Mouse (Mus musculus) neural tube, embryonic 14.5 days (tissue): Measurements from ENCODE around the gene Sntb2. TPM values are rescaled to one million over a fixed set of nuclear protein-coding genes. Genes with fewer than 3 reads are reported as not detected.

Experiments used
- polyA plus RNA-seq: library from polyadenylated mRNA; unstranded; fragments of >200 nt; fragmentation: Nextera tagmentation; extraction: Ambion mirVana; gene quantifications from 2 replicates; pipeline ENCODE4 v1.2.1, GENCODE M21; 2014

Sntb2 gene
- polyA plus RNA-seq, 1 experiment from 2014 or later = 5.3 TPM

Other genes with a start within 250 kb of the Sntb2 start
- gene Has3, start 65.5 kb upstream of the Sntb2 start, polyA plus RNA-seq = 1.4 and 2.0 TPM in 2 replicates
- gene Utp4, start 42.1 kb upstream of the Sntb2 start, polyA plus RNA-seq = 42.7 and 45.2 TPM in 2 replicates
- 155 and 162 TPM in 2 replicates for gene Vps4a, start 95.5 kb downstream of the Sntb2 start, polyA plus RNA-seq
- gene Pdf, start 112.9 kb downstream of the Sntb2 start, polyA plus RNA-seq = 36.5 and 36.8 TPM in 2 replicates
- 39.9 and 46.6 TPM in 2 replicates for gene Cog8, start 120.9 kb downstream of the Sntb2 start, polyA plus RNA-seq
- 62.5 and 65.5 TPM in 2 replicates for gene Nip7, start 121.1 kb downstream of the Sntb2 start, polyA plus RNA-seq
- not detected in 2 replicates for gene Tmed6, start 129.9 kb downstream of the Sntb2 start, polyA plus RNA-seq
- 19.2 and 20.7 TPM in 2 replicates for gene Terf2, start 160.8 kb downstream of the Sntb2 start, polyA plus RNA-seq
- 113 and 123 TPM in 2 replicates for gene Cyb5b, start 214.9 kb downstream of the Sntb2 start, polyA plus RNA-seq